Mouse (Mus musculus): ENCODE data around the gene Omg. TPM values are rescaled to one million over a fixed set of nuclear protein-coding genes. Genes with fewer than 3 reads are reported as not detected.

Omg gene
- total and polyA plus RNA-seq, 2 experiments from 2014 or later: 27.7 to 33.2 TPM

- H3K4me3 ChIP-seq (ENCODE audit: low read length): no peak overlapping the region
- no peak for TF ChIP-seq CTCF (IDR thresholded peaks at IDR 0.05; ENCODE audit: low read depth)
- H3K4me2 ChIP-seq (ENCODE audit: low read depth, low read length): peak overlapping the region; percentile 28; the same call in 1 of the 2 replicates
- 57% methylated on average over 10 of the region's 10 CpGs for WGBS
- no peaks in the 10 kb centered on the region for H3K4me1 ChIP-seq (ENCODE audit: insufficient read depth, low read length)
- DNase-seq (ENCODE audit: low spot score) (peak; percentile 20), ATAC-seq (no peak)
- no peak overlapping the region for H3K9ac ChIP-seq (replicated peaks; ENCODE audit: low read length)
- H3K27ac ChIP-seq: peak overlapping the region; percentile 45; the same call in 1 of the 2 replicates
- H3K27me3 ChIP-seq (ENCODE audit: insufficient read depth, low read length): no peaks in the 10 kb centered on the region
- H3K36me3 ChIP-seq (ENCODE audit: insufficient read depth, low read length): no peaks in the 10 kb centered on the region
- no peaks in the 10 kb centered on the region for H3K9me3 ChIP-seq (ENCODE audit: low read length)
These were observed 8.7 kb downstream of the Omg start for GRCm38 (mm10) chr11:79494976-79495800.

DNA sequence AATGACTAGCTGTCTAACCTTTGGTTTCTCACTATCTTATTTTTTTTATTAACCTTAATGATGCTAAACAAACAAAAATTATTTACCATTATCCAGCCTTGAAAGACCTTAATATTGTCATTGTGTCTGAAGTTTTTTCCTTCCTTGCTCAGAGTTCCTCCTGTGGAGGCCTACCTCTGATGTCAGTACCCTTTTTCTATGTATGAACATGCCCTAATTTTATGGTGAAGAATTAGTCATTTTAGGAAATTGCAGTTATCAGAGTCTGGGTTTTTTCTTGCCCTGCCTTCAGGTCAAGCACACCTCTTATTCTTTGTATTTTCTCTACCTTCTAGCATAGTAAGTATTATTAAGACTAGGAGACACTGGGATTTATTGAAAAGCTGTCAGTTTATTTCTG lies 19.2 kb downstream of the Omg start:
- Histone ChIP-seq H3K27ac (no peak overlapping the region), H3K4me2 (ENCODE audit: low read depth, low read length) (no peak overlapping the region), H3K27me3 (ENCODE audit: insufficient read depth, low read length) (no peaks in the 10 kb centered on the region), H3K4me3 (ENCODE audit: low read length) (no peak overlapping the region), H3K4me1 (ENCODE audit: insufficient read depth, low read length) (no peaks in the 10 kb centered on the region), H3K9ac (replicated peaks; ENCODE audit: low read length) (no peak overlapping the region), H3K36me3 (ENCODE audit: insufficient read depth, low read length) (peaks cover 17% of the 10 kb centered on the region), H3K9me3 (ENCODE audit: low read length) (no peaks in the 10 kb centered on the region)
- DNase-seq (ENCODE audit: low spot score) (no peak), ATAC-seq (no peak)
- TF ChIP-seq CTCF (IDR thresholded peaks at IDR 0.05; ENCODE audit: low read depth): no peak

GRCm38 (mm10) chr11:79483876-79484528 lies 19.9 kb downstream of the Omg start:
- TF ChIP-seq CTCF (IDR thresholded peaks at IDR 0.05; ENCODE audit: low read depth): no peak
- H3K4me3 ChIP-seq (ENCODE audit: low read length): no peak overlapping the region
- ATAC-seq (no peak), DNase-seq (ENCODE audit: low spot score) (no peak)
- no peak overlapping the region for H3K27ac ChIP-seq
- no peak overlapping the region for H3K4me2 ChIP-seq (ENCODE audit: low read depth, low read length)
- 88% methylated on average over 7 of the region's 7 CpGs for WGBS
- H3K9me3 ChIP-seq (ENCODE audit: low read length): no peaks in the 10 kb centered on the region
- no peaks in the 10 kb centered on the region for H3K4me1 ChIP-seq (ENCODE audit: insufficient read depth, low read length)
- no peak overlapping the region for H3K9ac ChIP-seq (replicated peaks; ENCODE audit: low read length)
- H3K27me3 ChIP-seq (ENCODE audit: insufficient read depth, low read length): no peaks in the 10 kb centered on the region
- peaks cover 11% of the 10 kb centered on the region for H3K36me3 ChIP-seq (ENCODE audit: insufficient read depth, low read length)

- TF ChIP-seq CTCF (IDR thresholded peaks at IDR 0.05; ENCODE audit: low read depth): no peak
- no peak for DNase-seq (ENCODE audit: low spot score)
- no peaks in the 10 kb centered on the region for H3K4me1 ChIP-seq (ENCODE audit: insufficient read depth, low read length)
- no peak overlapping the region for H3K27ac ChIP-seq
- no peaks in the 10 kb centered on the region for H3K27me3 ChIP-seq (ENCODE audit: insufficient read depth, low read length)
- H3K9ac ChIP-seq (replicated peaks; ENCODE audit: low read length): no peak overlapping the region
- H3K4me3 ChIP-seq (ENCODE audit: low read length): no peak overlapping the region
- H3K9me3 ChIP-seq (ENCODE audit: low read length): no peaks in the 10 kb centered on the region
- H3K36me3 ChIP-seq (ENCODE audit: insufficient read depth, low read length): peaks cover 10% of the 10 kb centered on the region
- no peak overlapping the region for H3K4me2 ChIP-seq (ENCODE audit: low read depth, low read length)
- 90% methylated on average over 6 of the region's 6 CpGs for WGBS
- ATAC-seq: no peak
These were observed 20.5 kb downstream of the Omg start for GRCm38 (mm10) chr11:79483392-79483791.

DNA sequence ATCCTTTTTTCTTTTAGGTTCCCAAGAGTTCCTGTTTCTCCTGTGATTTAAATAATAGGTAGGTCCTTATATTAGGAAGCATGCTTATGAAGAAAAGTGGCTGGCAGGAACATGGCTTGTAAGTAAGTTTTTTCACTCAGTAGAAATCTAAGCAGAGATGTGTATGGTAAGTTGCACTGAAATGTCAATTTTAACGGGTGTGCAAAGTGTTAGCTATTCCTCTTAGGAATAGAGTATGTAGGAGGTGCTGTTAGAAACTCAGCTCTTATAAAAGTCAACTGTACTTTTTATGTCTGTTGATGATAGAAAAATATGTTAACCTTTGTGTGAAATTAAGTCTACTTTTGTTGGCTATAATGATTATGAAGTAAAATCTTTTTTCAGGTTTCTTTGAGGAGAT lies 35.8 kb downstream of the Omg start:
- ATAC-seq (no peak), DNase-seq (ENCODE audit: low spot score) (no peak)
- H3K9ac ChIP-seq (replicated peaks; ENCODE audit: low read length): no peak overlapping the region
- H3K27me3 ChIP-seq (ENCODE audit: insufficient read depth, low read length): no peaks in the 10 kb centered on the region
- H3K36me3 ChIP-seq (ENCODE audit: insufficient read depth, low read length): peaks cover 19% of the 10 kb centered on the region
- no peak overlapping the region for H3K4me3 ChIP-seq (ENCODE audit: low read length)
- H3K9me3 ChIP-seq (ENCODE audit: low read length): no peaks in the 10 kb centered on the region
- TF ChIP-seq CTCF (IDR thresholded peaks at IDR 0.05; ENCODE audit: low read depth): no peak
- H3K4me1 ChIP-seq (ENCODE audit: insufficient read depth, low read length): no peaks in the 10 kb centered on the region
- no peak overlapping the region for H3K27ac ChIP-seq
- WGBS: 76% methylated on average over 1 of the region's 1 CpGs
- H3K4me2 ChIP-seq (ENCODE audit: low read depth, low read length): no peak overlapping the region

DNA sequence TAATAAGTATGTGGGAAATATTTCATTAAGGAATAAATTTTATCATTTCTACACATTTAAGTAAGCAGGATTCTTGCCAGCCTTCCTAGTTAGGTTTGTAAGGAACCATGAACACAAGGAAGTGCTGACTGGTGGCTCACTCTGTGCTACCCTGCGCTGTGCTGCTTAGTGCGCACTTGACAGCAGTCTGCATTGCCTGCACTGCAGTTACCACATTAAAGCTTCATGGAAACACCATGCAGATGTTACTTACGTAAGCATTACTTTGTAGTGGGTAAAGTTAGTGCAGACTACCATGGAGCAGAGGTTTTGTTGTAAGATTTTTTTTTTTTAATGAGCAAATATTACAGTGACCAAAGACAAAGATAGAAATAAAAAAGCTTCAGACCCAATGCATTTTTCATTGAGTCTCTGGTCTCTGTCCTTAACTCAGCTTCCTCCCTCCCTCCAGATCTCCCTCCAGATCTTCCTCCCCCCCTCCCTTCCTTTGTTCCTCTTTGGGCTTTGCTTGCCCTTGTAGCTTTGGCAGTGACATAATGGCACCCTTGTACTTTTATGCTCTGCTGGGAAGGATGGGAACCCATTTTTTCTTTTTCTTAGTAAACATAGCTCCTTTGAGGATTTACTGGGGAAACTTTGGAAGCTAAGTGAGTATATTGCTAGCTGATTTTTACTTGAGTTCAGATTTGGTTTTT lies 43.0 kb downstream of the Omg start:
- no peak for TF ChIP-seq CTCF (IDR thresholded peaks at IDR 0.05; ENCODE audit: low read depth)

More for the DNA sequence above, 43.0 kb downstream of the Omg start:
- DNase-seq (ENCODE audit: low spot score) (peak; percentile 12), ATAC-seq (no peak)
- Histone ChIP-seq H3K4me2 (ENCODE audit: low read depth, low read length) (no peak overlapping the region), H3K27ac (no peak overlapping the region), H3K27me3 (ENCODE audit: insufficient read depth, low read length) (no peaks in the 10 kb centered on the region), H3K9ac (replicated peaks; ENCODE audit: low read length) (no peak overlapping the region), H3K9me3 (ENCODE audit: low read length) (no peaks in the 10 kb centered on the region), H3K36me3 (ENCODE audit: insufficient read depth, low read length) (peaks cover 7% of the 10 kb centered on the region; the same call in 1 of the 2 replicates), H3K4me1 (ENCODE audit: insufficient read depth, low read length) (no peaks in the 10 kb centered on the region), H3K4me3 (ENCODE audit: low read length) (no peak overlapping the region)
- 89% methylated on average over 3 of the region's 3 CpGs for WGBS

Data from hindbrain, postnatal 0 days (tissue).